Mouse (Mus musculus) midbrain, embryonic 10.5 days (tissue): ENCODE measurements at regions not wholly inside any gene's neighbourhood (a gene's known extent, or its start where the extent isn't known, plus 50 kb on each side); places are given as distances from the start of the nearest gene placed in this dataset.

Source experiments
- DNase-seq: peaks from one replicate; pipeline ENCODE4 v3.0.0-alpha.2; 2017; ENCODE audit warnings: low spot score
- H3K27ac ChIP-seq: fragments of 300-500 bp; sonication (generic); replicated peaks from 2 replicates; pipeline ENCODE4 v1.5.1; 2016; ENCODE audit warnings: mild to moderate bottlenecking
- H3K27me3 ChIP-seq: fragments of 300-500 bp; sonication (generic); 2 replicates; pipeline ENCODE4 v1.6.1; 2016; ENCODE audit warnings: low read depth, mild to moderate bottlenecking; ENCODE audit not compliant: poor library complexity, severe bottlenecking
- H3K36me3 ChIP-seq: fragments of 300-500 bp; sonication (generic); 2 replicates; pipeline ENCODE4 v1.6.1; 2016; ENCODE audit warnings: mild to moderate bottlenecking, moderate library complexity
- H3K4me1 ChIP-seq: fragments of 300-500 bp; sonication (generic); 2 replicates; pipeline ENCODE4 v1.6.1; 2016
- H3K4me3 ChIP-seq: fragments of 300-500 bp; sonication (generic); 2 replicates; pipeline ENCODE4 v1.5.1; 2016; ENCODE audit warnings: mild to moderate bottlenecking, moderate library complexity
- H3K9me3 ChIP-seq: fragments of 300-500 bp; sonication (generic); replicated peaks from 2 replicates; pipeline ENCODE4 v1.6.1; 2016; ENCODE audit warnings: mild to moderate bottlenecking
- WGBS: fragments of 180-500 bp; shearing (Covaris S2); methylation state at CpG from one replicate; pipeline ENCODE4 v1.1.7; 2016; 5-methylcytosine and 5-hydroxymethylcytosine counted together

GRCm38 (mm10) chr6:94953658-94954057 is 163.4 kb upstream of the Kbtbd8 start:
- Histone ChIP-seq H3K27me3 (no peaks in the 10 kb centered on the region), H3K9me3 (0 out of 2 replicates have a peak, but pooled peaks cover 5% of the 10 kb centered on the region), H3K4me3 (no peak overlapping the region), H3K36me3 (no peaks in the 10 kb centered on the region), H3K4me1 (peaks cover 11% of the 10 kb centered on the region), H3K27ac (no peak overlapping the region)
- no peak for DNase-seq
- WGBS, result 83% methylated on average over 4 of the region's 4 CpGs

- H3K36me3 ChIP-seq, result no peaks in the 10 kb centered on the region
- no peak overlapping the region for H3K4me3 ChIP-seq
- 43% methylated on average over 7 of the region's 7 CpGs for WGBS
- peak; percentile 16 for DNase-seq
- no peaks in the 10 kb centered on the region for H3K27me3 ChIP-seq
- H3K9me3 ChIP-seq, result 0 out of 2 replicates have a peak, but pooled peaks cover 5% of the 10 kb centered on the region
- peaks cover 11% of the 10 kb centered on the region for H3K4me1 ChIP-seq
- H3K27ac ChIP-seq, result no peak overlapping the region
These were observed 164.9 kb upstream of the Kbtbd8 start for GRCm38 (mm10) chr6:94951971-94952768.

GRCm38 (mm10) chr6:94950944-94951343 is 166.1 kb upstream of the Kbtbd8 start:
- Histone ChIP-seq H3K27me3 (no peaks in the 10 kb centered on the region), H3K4me1 (peaks cover 11% of the 10 kb centered on the region), H3K36me3 (no peaks in the 10 kb centered on the region), H3K9me3 (0 out of 2 replicates have a peak, but pooled peaks cover 5% of the 10 kb centered on the region), H3K27ac (no peak overlapping the region), H3K4me3 (no peak overlapping the region)
- no peak for DNase-seq
- WGBS, result 81% methylated on average over 5 of the region's 5 CpGs

- Histone ChIP-seq H3K4me3 (no peak overlapping the region), H3K27ac (no peak overlapping the region), H3K36me3 (no peaks in the 10 kb centered on the region), H3K27me3 (no peaks in the 10 kb centered on the region), H3K4me1 (peaks cover 11% of the 10 kb centered on the region), H3K9me3 (0 out of 2 replicates have a peak, but pooled peaks cover 5% of the 10 kb centered on the region)
- 77% methylated on average over 2 of the region's 2 CpGs for WGBS
- no peak for DNase-seq
These were observed 166.7 kb upstream of the Kbtbd8 start for GRCm38 (mm10) chr6:94950319-94950718.

GRCm38 (mm10) chr6:94946352-94946900 is 170.6 kb upstream of the Kbtbd8 start:
- Histone ChIP-seq H3K4me3 (no peak overlapping the region), H3K4me1 (0 out of 2 replicates have a peak, but pooled peaks cover 3% of the 10 kb centered on the region), H3K36me3 (no peaks in the 10 kb centered on the region), H3K9me3 (no peaks in the 10 kb centered on the region), H3K27me3 (no peaks in the 10 kb centered on the region), H3K27ac (no peak overlapping the region)
- WGBS, result 88% methylated on average over 6 of the region's 6 CpGs
- DNase-seq, result no peak

GRCm38 (mm10) chr6:94945715-94946114 is 171.3 kb upstream of the Kbtbd8 start:
- 88% methylated on average over 5 of the region's 5 CpGs for WGBS
- H3K4me1 ChIP-seq, result 0 out of 2 replicates have a peak, but pooled peaks cover 3% of the 10 kb centered on the region
- H3K27ac ChIP-seq, result no peak overlapping the region
- H3K9me3 ChIP-seq, result no peaks in the 10 kb centered on the region
- H3K4me3 ChIP-seq, result no peak overlapping the region
- no peaks in the 10 kb centered on the region for H3K27me3 ChIP-seq
- DNase-seq, result no peak
- H3K36me3 ChIP-seq, result no peaks in the 10 kb centered on the region

- no peaks in the 10 kb centered on the region for H3K36me3 ChIP-seq
- no peak overlapping the region for H3K4me3 ChIP-seq
- no peaks in the 10 kb centered on the region for H3K27me3 ChIP-seq
- DNase-seq, result no peak
- H3K27ac ChIP-seq, result no peak overlapping the region
- WGBS, result 81% methylated on average over 4 of the region's 4 CpGs
- H3K4me1 ChIP-seq, result no peaks in the 10 kb centered on the region
- H3K9me3 ChIP-seq, result no peaks in the 10 kb centered on the region
These were observed 172.8 kb upstream of the Kbtbd8 start for GRCm38 (mm10) chr6:94944196-94944595.

- no peaks in the 10 kb centered on the region for H3K4me1 ChIP-seq
- no peaks in the 10 kb centered on the region for H3K27me3 ChIP-seq
- no peaks in the 10 kb centered on the region for H3K9me3 ChIP-seq
- no peaks in the 10 kb centered on the region for H3K36me3 ChIP-seq
- H3K27ac ChIP-seq, result no peak overlapping the region
- no peak for DNase-seq
- no peak overlapping the region for H3K4me3 ChIP-seq
- WGBS, result 94% methylated on average over 2 of the region's 2 CpGs
These were observed 178.1 kb upstream of the Kbtbd8 start for GRCm38 (mm10) chr6:94938949-94939348.

GRCm38 (mm10) chr6:94936206-94936605 is 180.8 kb upstream of the Kbtbd8 start:
- WGBS, result 82% methylated on average over 5 of the region's 5 CpGs
- Histone ChIP-seq H3K4me1 (no peaks in the 10 kb centered on the region), H3K27me3 (no peaks in the 10 kb centered on the region), H3K4me3 (no peak overlapping the region), H3K9me3 (no peaks in the 10 kb centered on the region), H3K27ac (no peak overlapping the region), H3K36me3 (no peaks in the 10 kb centered on the region)
- DNase-seq, result no peak

GRCm38 (mm10) chr6:94935706-94936105 is 181.3 kb upstream of the Kbtbd8 start:
- no peak for DNase-seq
- Histone ChIP-seq H3K27me3 (no peaks in the 10 kb centered on the region), H3K4me3 (no peak overlapping the region), H3K27ac (no peak overlapping the region), H3K36me3 (no peaks in the 10 kb centered on the region), H3K9me3 (no peaks in the 10 kb centered on the region), H3K4me1 (no peaks in the 10 kb centered on the region)
- WGBS, result 84% methylated on average over 1 of the region's 1 CpGs

GRCm38 (mm10) chr6:94927811-94928210 is 189.2 kb upstream of the Kbtbd8 start:
- no peaks in the 10 kb centered on the region for H3K4me1 ChIP-seq
- no peaks in the 10 kb centered on the region for H3K27me3 ChIP-seq
- H3K36me3 ChIP-seq, result no peaks in the 10 kb centered on the region
- 91% methylated on average over 6 of the region's 6 CpGs for WGBS
- H3K9me3 ChIP-seq, result no peaks in the 10 kb centered on the region
- no peak for DNase-seq
- no peak overlapping the region for H3K4me3 ChIP-seq
- H3K27ac ChIP-seq, result no peak overlapping the region

- Histone ChIP-seq H3K4me1 (no peaks in the 10 kb centered on the region), H3K27ac (no peak overlapping the region), H3K9me3 (no peaks in the 10 kb centered on the region), H3K27me3 (no peaks in the 10 kb centered on the region), H3K36me3 (no peaks in the 10 kb centered on the region), H3K4me3 (no peak overlapping the region)
- WGBS, result 96% methylated on average over 8 of the region's 8 CpGs
- no peak for DNase-seq
These were observed 190.3 kb upstream of the Kbtbd8 start for GRCm38 (mm10) chr6:94926652-94927211.

- DNase-seq, result no peak
- Histone ChIP-seq H3K27ac (no peak overlapping the region), H3K36me3 (no peaks in the 10 kb centered on the region), H3K27me3 (no peaks in the 10 kb centered on the region), H3K4me1 (no peaks in the 10 kb centered on the region), H3K9me3 (no peaks in the 10 kb centered on the region), H3K4me3 (no peak overlapping the region)
- 90% methylated on average over 1 of the region's 1 CpGs for WGBS
These were observed 191.6 kb upstream of the Kbtbd8 start for GRCm38 (mm10) chr6:94925408-94925807.
